Mouse (Mus musculus) stomach, postnatal 0 days (tissue): Measurements from ENCODE around the gene Casq1.

ENCODE experiments used
- CTCF ChIP-seq: IDR thresholded peaks from 2 replicates; pipeline ENCODE4 v1.5.1; 2016; ENCODE audit warnings: antibody characterized with exemption, low read depth, mild to moderate bottlenecking, moderate library complexity
- EP300 ChIP-seq: optimal IDR thresholded peaks from 2 replicates; pipeline ENCODE3; 2016; ENCODE audit warnings: antibody characterized with exemption

DNA sequence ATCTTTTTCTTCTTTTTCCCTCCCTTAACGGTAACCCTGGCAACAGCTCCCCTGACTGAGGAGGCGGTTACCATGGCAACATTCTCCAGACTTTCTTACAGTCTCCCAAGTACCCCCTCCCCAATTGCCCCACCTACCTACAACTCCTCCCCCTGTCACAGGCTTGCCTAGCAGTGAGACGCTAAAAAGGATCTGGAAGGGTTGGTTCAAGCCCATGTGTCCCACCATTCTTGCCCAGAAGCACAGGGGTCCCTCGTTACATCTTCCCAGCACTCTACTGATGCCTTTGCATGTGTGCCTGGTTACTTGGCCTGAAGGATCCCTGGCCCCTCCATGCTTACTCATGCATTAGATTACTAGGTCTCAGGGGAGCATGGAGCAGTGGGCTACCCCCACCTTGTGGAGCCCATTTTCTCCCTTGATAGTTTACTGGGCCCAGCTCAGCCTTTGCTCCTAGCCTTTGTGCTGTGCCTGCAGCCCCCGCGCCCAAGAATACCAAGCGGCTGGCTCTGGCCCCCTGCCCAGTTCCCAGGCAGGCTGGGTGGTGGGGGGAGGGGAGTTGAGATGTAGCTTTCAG is 18.7 kb downstream of the Casq1 start:
- TF ChIP-seq CTCF (no peak), EP300 (no peak)
